Mouse (Mus musculus): ENCODE results near the gene Gm9117.
"Not testable (repeated sequence)": the region's sequence is repeated elsewhere in the genome, so short reads cannot be mapped to it uniquely, and the experiment has no call there.

The Gm9117 gene

GRCm38 (mm10) chr3:93943443-93943842, at the start of gene Gm9117:
Gene Gm9117, minus strand, starts transcription at chr3:93943543.
- DNase-seq, result not testable (repeated sequence)

- not testable (repeated sequence) for DNase-seq
Measured at GRCm38 (mm10) chr3:93968938-93969337, 25.6 kb upstream of the Gm9117 start.

DNA sequence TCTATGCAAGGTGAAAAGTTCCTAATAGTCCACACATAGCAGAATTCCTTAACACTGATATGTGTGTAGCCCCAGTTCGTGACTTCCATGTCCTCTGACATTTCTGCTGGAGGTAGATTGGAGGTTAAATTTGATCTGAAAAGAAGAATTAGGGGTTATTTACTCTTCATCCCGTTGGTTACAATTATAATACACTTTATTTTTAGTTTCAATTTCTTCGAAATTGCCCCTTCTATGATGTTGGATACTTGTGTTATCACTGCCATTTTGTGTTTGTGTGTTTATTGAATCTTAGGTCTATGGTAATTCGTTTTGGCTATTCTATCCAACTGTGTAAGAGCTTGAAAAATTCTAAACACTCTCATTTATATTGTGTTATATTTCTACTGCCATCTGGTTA, 17.9 kb upstream of the Gm9117 start, which contains the start of gene Tdpoz5:
Tdpoz5 (minus strand) TSS at position 101 of the 400 bp plus-strand sequence.
- DNase-seq, result not testable (repeated sequence)

- not testable (repeated sequence) for DNase-seq
Measured at GRCm38 (mm10) chr3:93938386-93938785, 5.0 kb downstream of the Gm9117 start.

Data from thymus, postnatal 25 days (tissue).